Mouse (Mus musculus) brain, embryonic 18.5 days (tissue): ENCODE measurements around the gene Gjd2.

ENCODE experiments used
- DNase-seq: peaks from one replicate; pipeline ENCODE4 v3.0.0-alpha.2; 2012; ENCODE audit warnings: low read depth, low spot score

Gjd2 gene

DNA sequence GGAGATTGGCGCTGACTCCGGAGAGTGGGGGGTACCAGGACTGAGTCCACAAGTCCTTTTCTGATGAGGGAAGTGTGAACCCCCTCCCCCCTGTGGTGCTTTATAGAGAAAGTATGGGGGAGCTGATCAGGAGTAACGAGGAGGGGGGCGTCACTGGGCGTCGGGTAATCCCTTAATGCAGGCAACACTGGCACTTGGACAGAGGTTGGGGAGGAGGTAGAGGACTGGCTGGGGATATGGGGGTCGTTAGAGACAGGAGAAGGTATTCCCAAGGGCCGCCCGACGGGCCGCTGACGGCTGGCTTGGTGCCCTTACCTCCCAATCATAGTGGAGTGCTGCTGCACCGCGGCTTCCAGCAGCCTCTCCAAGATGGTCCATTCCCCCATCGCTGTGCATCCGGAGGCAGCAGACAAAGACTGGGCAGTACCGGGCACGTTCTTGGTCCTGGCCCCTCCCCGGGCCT lies 639 bp downstream of the Gjd2 start:
- DNase-seq = no peak

DNA sequence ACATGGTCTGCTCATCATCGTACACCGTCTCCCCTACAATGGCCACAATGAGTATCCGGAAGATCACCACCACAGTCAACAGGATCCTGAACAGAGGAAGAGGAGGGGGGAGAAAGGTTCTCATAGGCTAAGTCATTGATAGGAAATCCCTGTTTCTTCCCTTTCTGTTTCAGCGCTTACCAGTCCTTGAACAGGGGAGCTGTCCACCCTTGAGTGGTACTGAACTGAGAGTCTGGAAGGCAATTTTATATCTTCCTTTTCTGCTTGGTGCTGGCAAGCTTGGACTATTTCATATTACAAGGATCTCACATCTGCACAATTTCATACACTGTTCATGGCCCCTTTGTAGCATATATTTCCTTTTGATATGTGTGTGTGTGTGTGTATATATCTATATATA lies 1.6 kb downstream of the Gjd2 start:
- DNase-seq = no peak

DNA sequence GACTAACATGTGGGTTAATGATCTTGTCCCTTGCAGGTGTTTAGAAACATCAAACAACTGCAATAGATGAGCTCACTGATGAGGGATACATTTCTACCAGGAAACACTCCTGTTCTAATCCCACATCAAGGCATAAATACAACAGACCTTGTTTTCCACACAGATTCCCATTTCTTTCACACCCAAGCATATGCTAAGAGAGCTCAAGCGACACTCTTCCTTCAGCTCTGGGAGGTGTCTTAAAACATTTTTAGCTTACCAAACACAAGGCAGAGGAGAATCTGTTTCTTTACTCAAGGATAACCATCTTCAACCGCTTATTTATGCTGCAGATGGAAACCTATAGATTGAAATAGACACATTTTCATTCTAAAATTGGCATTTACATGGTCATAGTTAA lies 5.1 kb downstream of the Gjd2 start:
- DNase-seq = no peak

DNA sequence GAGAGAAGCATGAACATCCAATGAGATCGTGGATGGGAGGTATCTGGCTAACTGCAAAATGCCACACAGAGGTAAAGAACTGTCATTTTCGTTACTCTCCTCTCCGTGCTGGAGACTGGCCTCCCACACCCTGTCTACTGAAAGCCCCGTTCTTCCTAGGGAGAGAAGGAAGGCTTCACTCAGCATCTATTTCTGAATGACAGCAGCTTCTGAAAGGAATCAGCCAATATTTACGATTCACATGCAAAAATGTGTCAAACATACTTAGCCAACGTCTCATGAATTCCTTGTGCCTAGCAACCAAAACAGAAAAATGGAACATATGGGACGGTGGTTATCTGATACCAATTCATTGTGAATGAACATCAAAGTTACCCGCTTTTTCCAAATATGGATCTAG lies 15.9 kb downstream of the Gjd2 start:
- DNase-seq = no peak

DNA sequence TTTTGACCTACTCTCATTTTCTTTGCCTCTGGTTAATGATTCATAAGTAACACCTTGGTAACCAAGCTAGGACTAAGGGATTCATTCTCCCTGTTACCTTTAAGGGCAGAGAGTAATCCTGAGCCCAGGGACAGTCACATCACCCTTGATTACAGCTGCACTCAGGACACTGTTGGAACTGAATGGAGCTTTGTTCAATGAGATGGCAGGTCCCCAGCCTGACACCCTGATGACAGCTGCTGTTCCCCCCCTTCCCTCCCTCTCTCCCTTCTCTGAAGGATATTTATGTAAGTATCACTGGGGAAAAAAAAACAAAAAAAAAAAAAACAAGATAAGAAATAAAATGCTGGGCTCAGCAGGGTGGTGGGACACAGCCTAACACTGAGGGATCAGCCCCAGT lies 16.5 kb downstream of the Gjd2 start:
- DNase-seq = no peak

DNA sequence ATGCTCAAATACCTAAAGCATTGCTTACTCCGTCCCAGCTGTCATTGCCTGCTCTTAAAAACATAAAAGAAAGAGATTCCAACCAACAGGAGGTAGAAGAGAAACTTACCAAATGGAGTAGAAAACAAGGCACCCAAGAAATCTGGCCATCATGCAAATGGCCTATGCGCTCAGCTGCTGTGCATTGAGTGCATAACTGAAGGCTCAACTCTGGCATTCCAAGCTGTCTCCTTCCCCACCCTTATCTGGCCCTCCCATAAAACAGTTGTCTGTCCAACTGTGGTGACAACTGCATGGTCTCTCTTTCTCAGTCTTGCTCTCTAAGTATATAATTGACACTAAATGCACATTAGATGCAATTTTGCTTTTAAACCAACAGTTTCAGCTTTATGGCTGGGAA lies 28.5 kb downstream of the Gjd2 start:
- no peak for DNase-seq

DNA sequence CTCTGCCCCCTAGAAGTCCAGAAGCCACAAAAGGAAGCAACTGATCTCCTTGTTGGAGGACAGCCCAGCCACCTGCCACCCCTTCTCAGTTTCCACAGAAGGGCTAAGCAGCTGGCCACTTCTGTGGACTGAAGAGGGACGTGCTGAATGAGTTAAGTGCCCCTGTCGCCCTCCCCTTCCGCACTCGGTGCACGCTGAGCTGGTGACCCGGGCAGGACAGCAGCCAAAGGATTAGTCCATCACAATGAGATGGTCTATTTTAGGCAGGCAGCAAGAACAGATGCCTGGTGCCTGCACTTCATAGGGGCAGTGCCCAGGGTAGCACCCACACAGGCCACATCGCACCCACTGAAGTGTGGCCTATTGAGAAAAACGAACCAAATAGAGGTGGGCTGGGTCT lies 32.8 kb downstream of the Gjd2 start:
- no peak for DNase-seq

DNA sequence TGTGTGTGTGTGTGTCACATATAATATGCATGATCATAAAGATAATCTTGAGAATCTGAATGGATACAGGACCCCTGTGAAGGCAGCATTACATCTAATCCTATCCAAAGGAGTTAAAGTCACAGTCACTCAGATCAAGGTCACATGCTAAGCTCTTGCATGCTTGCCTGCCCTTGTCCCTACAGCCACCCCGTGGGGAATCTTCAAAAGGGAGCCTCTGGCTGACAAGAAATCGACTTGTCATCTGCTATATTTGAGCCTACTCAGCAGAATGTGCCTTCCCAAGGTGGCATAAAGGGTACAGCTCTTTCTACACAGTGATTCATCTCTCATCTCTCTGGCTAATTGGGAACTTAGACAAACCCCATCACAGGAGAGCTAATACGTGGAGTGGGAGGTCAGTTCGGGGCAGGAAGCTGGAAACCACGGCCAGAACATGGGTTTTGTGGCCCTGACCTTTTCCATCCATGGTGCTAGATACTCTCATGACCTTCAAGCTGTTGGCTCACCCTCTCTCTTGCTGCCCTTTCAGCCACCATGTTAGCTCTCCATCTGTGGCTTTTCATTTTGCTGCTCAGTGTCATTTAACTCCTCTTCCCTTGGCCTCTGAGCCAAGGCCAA lies 35.2 kb downstream of the Gjd2 start:
- no peak for DNase-seq

DNA sequence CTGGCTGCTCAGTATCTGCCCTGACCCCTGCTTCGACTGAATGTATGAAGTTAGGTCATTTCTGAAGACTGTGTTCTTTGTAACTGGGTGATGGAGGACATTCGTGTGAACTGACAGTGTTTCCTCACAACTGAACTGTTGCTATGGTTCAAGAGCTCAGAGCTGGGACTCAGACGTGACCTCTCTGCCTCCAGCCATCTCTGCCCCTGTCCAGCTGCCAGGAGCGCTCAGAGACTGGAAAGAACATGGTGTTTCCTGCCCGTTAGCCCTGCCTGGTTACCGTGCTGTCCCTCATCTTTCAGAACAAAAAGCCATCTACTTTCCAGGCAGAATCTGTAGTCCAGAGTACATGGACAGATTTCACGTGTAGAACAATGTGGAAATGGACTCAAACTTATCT lies 39.5 kb downstream of the Gjd2 start:
- DNase-seq = no peak

DNA sequence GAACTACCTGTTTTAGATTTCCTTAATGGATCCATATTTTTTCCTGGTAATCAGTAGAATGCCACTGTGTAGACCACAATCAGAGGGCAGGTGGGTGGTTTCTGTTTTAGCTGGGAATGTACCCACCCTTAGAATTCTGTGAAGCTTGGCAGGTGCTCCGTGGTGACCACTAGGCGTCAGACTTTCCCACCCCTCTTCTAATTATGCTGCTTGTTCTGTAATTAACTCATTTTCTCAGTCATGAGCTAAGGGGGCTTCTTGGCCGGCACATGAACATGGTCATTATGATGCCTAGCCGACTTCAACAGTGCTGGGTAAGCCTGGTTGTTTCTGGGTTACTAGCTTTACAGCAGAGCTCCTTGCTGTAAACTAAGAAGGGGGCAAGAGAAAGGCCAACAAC lies 47.0 kb downstream of the Gjd2 start:
- no peak for DNase-seq
